Mouse (Mus musculus): ENCODE results near the gene Fopnl.

Fopnl gene

GRCm38 (mm10) chr16:14307373-14307772 is 9.8 kb downstream of the Fopnl start:
- no peak for DNase-seq (ENCODE audit: low read depth)

DNA sequence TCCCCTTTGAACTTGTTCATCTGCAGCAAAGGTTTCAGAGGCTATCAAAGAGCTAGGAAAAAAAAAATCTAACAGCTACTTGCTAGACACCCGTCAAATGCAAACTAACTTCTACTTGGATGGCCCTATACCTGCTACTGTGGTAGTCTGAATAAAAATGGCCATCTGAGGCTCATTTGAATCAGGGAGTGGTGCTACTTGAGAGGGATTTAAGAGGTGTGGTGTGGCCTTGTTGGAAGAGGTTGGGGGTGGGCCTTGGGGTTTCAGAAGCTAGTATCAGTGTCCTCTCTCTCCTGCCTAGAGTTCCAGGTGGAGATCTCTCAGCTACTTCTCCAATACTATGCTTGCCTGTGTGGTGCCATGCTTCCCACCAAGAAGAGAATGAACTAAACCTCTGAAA is 10.8 kb downstream of the Fopnl start:
- no peak for DNase-seq (ENCODE audit: low read depth)

DNA sequence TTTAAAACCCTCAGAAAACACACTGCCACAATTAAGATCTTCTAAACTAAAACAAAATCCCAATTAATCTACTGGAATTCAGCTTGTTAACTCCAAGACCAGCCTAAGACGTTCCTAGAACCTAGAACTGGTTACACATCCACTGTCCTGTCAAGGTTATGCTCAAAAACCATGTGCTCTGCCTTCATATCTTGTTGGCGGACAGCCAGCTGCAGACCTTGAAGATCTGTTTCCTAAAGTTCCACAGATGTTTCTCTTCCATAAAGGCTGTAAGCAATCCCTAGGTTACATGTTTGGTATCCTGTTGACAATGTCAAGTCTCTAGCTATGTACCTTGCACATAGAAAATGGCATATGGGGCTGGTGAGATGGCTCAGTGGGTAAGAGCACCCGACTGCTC is 12.4 kb downstream of the Fopnl start:
- no peak for DNase-seq (ENCODE audit: low read depth)

- no peak for DNase-seq (ENCODE audit: low read depth)
Observed at GRCm38 (mm10) chr16:14303676-14304075, 13.5 kb downstream of the Fopnl start.

DNA sequence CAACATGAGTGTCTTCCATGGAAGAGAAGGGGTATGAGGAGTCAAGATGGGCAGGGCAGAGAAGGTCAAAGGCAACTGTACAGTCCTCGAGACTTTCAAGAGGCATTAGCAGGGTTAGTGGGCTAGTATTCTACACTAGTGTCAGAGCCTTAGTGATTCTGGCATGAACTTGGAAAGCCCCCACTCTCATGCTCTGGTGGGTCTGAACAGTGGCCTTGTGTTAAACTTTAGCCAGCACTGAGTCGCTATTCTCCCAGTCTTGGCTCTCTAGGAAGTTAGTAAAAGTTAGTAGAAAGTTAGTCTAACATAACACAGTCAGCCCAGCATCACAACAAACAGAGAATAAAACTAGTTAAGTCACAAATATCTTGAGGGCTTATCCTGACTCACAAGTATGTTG is 14.1 kb downstream of the Fopnl start:
- no peak for DNase-seq (ENCODE audit: low read depth)

DNA sequence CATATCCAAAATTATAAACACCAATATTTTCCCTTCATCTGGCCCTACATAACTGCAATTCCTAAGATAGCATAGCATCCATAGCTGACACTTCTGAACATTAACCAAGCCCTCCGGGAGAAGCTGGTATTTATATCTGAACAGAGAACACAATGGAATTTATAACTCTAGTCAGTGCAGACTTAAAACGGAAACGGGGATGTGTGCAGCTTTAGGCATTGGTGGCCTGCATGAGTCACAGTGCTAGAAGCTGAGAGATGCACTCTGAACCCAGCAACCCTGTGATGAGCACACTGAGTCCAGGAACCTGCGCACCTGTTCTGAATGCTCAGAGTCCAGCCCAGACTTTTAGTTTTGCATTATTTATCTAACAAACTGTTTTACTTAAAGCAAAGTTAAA is 18.7 kb downstream of the Fopnl start:
- DNase-seq (ENCODE audit: low read depth): no peak

GRCm38 (mm10) chr16:14297746-14298145 is 19.5 kb downstream of the Fopnl start:
- DNase-seq (ENCODE audit: low read depth): no peak

DNA sequence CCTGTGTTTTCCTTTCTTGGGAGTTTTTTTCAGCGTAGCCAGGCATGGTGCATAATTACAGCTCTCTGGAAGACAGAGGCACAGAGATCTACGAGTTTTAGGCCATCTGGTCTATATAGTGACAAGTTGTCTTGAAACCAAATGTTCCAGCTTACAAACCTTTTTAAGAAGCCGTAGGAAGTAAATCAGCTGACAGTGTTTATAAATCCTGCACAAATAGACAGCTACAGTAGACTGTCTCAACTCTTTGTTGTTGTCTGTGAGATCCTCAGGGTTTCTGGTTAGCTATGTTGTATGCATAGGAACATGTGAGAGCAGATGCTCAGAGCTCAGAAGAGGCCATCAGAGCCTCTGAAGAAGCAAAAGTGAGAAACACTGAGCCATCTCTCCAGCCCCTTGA is 20.1 kb downstream of the Fopnl start:
- no peak for DNase-seq (ENCODE audit: low read depth)

DNA sequence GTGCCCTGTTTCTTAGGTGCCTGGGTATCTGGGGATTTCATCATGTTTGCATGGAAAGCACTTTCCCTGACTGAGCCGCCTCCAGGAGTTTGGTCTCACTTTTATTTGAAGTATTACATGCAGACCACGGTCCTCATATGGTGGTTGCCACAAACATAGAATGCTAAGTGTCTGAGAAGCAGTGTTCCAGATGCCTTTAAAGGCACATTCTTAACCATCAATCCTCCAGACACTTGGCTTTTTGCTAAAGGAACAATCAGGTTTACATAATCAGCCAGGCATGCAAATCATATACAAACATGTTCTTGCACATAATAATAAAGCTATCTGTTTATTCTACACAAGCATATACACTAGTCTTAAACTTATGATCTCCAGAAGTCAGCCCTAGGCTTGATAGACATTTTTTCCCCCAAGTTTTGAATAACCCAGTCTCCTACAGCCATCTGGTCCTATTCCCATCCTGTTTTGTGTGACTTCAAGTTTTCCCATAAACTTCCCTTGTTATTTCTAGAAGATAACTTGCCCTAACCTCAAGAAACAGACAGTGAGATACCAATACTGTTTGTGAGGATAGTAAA is 20.6 kb downstream of the Fopnl start:
- no peak for DNase-seq (ENCODE audit: low read depth)

GRCm38 (mm10) chr16:14295291-14295690 is 21.9 kb downstream of the Fopnl start:
- DNase-seq (ENCODE audit: low read depth): no peak

GRCm38 (mm10) chr16:14292205-14293199 is 24.7 kb downstream of the Fopnl start:
- no peak for DNase-seq (ENCODE audit: low read depth)

DNA sequence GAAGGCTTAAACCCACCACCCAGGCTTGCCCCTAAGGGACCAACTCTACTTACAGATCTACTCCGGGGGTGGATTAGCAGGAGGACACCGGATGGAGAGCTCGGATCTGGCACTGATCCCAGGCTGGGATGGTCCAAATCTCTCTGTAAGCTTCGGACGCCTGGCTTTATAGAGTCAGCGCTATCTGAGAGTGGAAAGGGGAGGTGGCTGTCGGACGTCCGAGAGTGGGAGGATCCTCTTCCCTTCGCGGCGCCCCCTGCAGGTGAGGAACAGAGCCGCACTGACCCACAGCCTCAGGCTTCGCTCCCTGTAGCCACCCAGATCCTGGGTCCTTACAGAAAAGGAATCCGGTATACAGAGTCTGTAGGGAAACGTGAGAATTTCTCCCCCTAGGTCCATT is 26.0 kb downstream of the Fopnl start, which contains the start of gene Myh11:
Gene Myh11 (minus strand): TSS at position 150 of the 400 bp plus-strand sequence.
- peak; percentile 38 for DNase-seq (ENCODE audit: low read depth)

- DNase-seq (ENCODE audit: low read depth): no peak
Observed at GRCm38 (mm10) chr16:14272374-14272965, 44.7 kb downstream of the Fopnl start.

GRCm38 (mm10) chr16:14265203-14265920 is 51.8 kb downstream of the Fopnl start:
- peak; percentile 9 for DNase-seq (ENCODE audit: low read depth)

- DNase-seq (ENCODE audit: low read depth): no peak
Observed at GRCm38 (mm10) chr16:14264504-14264903, 52.7 kb downstream of the Fopnl start.

- no peak for DNase-seq (ENCODE audit: low read depth)
Observed at GRCm38 (mm10) chr16:14263241-14263640, 54.0 kb downstream of the Fopnl start.

DNA sequence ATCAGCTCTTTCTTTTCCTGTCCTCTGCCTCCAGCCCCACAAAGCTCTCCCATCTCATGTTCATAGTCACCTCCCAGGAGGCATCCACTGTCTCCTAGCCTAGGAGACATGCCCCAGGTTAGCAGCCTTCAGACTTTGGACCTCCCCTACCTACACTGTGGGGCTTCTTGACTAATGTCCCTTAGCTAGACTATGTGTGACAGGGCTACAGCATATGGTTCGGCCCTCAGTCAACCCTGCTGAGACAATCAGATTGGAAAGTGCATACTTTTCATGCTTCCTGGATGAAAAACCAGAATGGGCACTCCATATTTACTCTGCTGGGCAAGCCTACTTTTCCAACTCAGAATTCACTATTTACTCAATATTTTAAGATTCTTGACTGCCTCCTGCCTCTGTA is 54.8 kb downstream of the Fopnl start:
- no peak for DNase-seq (ENCODE audit: low read depth)

DNA sequence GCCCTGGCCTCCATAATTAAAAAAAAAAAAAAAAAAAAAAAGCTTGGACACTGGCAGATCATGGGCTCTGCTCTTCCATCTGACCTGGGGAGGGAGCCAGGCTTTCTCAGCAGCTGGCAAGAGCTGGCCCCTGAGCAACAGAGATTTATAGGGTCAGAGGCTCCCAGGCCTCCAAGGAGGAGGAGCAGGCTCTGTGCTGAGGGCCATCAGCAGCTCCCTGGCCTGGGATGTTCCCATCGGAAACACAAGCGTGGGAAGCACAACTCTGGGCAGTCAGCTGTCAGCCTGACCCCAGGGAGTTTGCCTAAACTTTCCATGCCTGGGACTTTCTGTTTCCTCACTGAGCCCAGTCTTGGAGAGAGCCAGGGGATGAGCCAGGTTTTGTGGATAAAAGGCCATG is 58.3 kb downstream of the Fopnl start:
- DNase-seq (ENCODE audit: low read depth): no peak

DNA sequence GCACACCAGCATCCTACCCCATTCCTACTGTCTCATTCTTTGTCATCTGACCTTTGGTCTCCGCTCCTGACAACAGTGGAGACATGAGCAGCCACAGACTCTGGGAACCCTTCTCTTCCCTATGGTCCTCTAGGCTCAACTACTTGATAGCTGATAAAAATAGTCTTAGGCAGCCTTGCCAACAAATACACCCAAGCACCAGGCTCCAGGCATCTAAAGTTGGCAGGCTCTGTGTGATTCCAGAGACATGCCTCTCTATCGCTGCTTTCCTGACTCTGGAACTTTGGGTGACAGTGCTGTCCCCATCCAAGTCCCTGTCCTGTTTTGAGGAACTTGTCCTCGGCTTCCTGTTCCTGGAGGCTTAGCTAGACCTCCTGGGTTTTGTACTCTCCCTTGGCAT is 63.6 kb downstream of the Fopnl start:
- no peak for DNase-seq (ENCODE audit: low read depth)

DNA sequence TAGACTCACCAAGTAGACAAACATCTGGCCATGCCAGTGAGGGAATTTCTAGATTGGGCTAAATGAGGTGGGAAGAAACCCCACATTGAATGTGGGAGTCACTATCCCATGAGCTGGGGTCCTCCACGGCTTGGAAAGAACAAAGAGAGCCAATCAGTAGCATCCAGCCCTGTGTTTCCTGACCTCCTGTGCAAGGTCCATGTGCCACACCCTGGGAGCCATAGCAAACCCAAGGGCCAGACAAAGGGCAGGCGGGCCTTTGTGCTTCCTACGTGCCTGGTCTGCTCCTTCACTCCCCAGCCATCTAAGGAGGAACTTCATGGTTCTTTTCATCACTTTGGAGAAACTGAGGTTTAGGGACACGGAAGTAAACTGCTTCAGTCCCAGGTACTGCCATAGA is 64.3 kb downstream of the Fopnl start:
- DNase-seq (ENCODE audit: low read depth): no peak

DNA sequence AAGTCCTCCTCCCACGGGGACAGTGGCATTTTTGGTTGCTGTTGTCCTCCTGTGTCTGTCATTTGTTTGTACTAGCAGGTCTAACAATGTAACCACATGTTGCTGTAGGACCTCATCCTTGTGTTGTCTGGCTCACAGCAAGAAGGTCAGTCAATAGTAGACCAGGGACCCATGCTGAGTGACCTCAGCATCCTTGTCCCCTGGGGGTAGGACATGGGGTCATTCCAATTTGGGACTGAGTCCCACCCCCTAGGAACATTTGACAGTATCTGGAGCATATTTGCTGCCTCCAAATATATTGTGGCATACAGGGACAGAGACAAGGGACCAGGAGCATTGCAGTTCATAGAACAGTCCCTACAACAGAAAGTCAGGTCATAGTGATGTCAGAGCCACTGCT is 67.3 kb downstream of the Fopnl start:
- no peak for DNase-seq (ENCODE audit: low read depth)

Data from c-Kit-positive CD71-negative TER-119-negative erythroid progenitor cells, embryonic 14.5 days (primary cell).